Mouse (Mus musculus) CH12.LX (cell line): Measurements from ENCODE around the gene Cbr2.

Source experiments
- CTCF ChIP-seq, 2 experiments: IDR thresholded peaks in 1 of 2; conservative IDR thresholded peaks in 1 of 2; 2 replicates each; pipeline ENCODE4 v1.5.1; 2011 to 2012; ENCODE audit warnings: low read depth in 2 of 2, low read length in 2 of 2, improper control_type of control experiment in 1 of 2, inconsistent platforms in 1 of 2, mild to moderate bottlenecking in 1 of 2, moderate library complexity in 1 of 2
- EP300 ChIP-seq: IDR thresholded peaks from 2 replicates; pipeline ENCODE4 v1.6.1; 2011; ENCODE audit warnings: low read length, improper control_type of control experiment
- MAX ChIP-seq: IDR thresholded peaks from 2 replicates; pipeline ENCODE4 v1.6.1; 2011; ENCODE audit warnings: low read length, improper control_type of control experiment
- POLR2A ChIP-seq: IDR thresholded peaks from 2 replicates; pipeline ENCODE4 v1.6.1; 2011; ENCODE audit warnings: low read depth, mild to moderate bottlenecking, improper control_type of control experiment, low read length
- POLR2AphosphoS2 ChIP-seq: IDR thresholded peaks from 2 replicates; pipeline ENCODE4 v1.6.1; 2011; ENCODE audit warnings: low read depth, low read length, improper control_type of control experiment
- ZKSCAN1 ChIP-seq: IDR thresholded peaks from 2 replicates; pipeline ENCODE4 v1.6.1; 2012; ENCODE audit warnings: low read depth, inconsistent platforms, low read length, improper control_type of control experiment, borderline replicate concordance

DNA sequence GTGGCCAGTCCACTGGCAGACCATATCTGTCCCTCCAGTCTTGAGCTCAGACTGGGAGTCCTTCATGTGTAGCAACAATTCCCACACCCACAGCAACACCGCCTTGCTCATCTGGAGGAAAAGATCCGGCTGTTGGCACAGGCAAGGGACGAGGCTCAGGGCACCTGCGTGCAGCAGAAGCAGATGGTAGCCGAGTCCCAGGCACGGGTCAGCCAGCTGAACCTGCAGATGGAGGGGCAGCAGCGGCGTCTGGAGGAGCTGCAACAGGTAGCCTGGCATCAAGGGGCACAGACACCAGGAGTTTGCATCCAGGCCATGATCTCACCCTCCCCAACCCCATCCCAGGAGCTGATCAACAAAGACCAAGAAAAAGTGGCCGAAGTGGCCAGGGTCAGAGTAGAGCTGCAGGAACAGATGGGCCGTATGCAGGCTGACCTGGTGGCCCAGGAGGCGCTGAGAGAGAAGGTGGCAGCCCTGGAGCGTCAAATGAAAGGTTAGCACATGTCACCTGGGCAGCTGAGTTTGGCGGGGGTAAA lies 12.0 kb downstream of the Cbr2 start:
- TF ChIP-seq MAX: no peak
- TF ChIP-seq POLR2A: no peak
- TF ChIP-seq ZKSCAN1: no peak
- no peak for TF ChIP-seq POLR2AphosphoS2
- no peak for TF ChIP-seq CTCF (conservative IDR thresholded peaks at IDR 0.05 in 1 of 2, IDR thresholded peaks at IDR 0.05 in 1 of 2; ENCODE audit: low read depth in 2 of 2, low read length in 2 of 2)
- TF ChIP-seq EP300: no peak
